Mouse (Mus musculus) heart, embryonic 16.5 days (tissue): ENCODE results near the gene Ank. TPM values are rescaled to one million over a fixed set of nuclear protein-coding genes. Genes with fewer than 3 reads are reported as not detected.

ENCODE experiments used
- ATAC-seq: fragments of 200-750 bp; cut with Nextera tagmentation; replicated peaks from 2 replicates; pipeline ENCODE4 v1.8.0; 2017; ENCODE audit warnings: moderate number of reproducible peaks; ENCODE audit not compliant: insufficient read depth, low FRiP score; ENCODE audit errors: extremely low read depth
- H3K27ac ChIP-seq: fragments of 300-500 bp; sonication (generic); 2 replicates; pipeline ENCODE4 v1.5.1; 2014; ENCODE audit warnings: mild to moderate bottlenecking, low read length, control low read depth, moderate library complexity
- H3K27me3 ChIP-seq: fragments of 300-500 bp; sonication (generic); 2 replicates; pipeline ENCODE4 v1.6.1; 2014; ENCODE audit warnings: low read length, mixed read lengths; ENCODE audit not compliant: control insufficient read depth, insufficient read depth
- H3K36me3 ChIP-seq: fragments of 300-500 bp; sonication (generic); 2 replicates; pipeline ENCODE4 v1.6.1; 2014; ENCODE audit not compliant: control insufficient read depth, insufficient read depth
- H3K4me1 ChIP-seq: fragments of 300-500 bp; sonication (generic); 2 replicates; pipeline ENCODE4 v1.6.1; 2014; ENCODE audit warnings: low read length, mixed read lengths; ENCODE audit not compliant: control insufficient read depth, insufficient read depth
- H3K4me2 ChIP-seq: fragments of 300-500 bp; sonication (generic); 2 replicates; pipeline ENCODE4 v1.6.1; 2014; ENCODE audit warnings: low read depth, mild to moderate bottlenecking, control low read depth, low read length
- H3K4me3 ChIP-seq: fragments of 300-500 bp; sonication (generic); 2 replicates; pipeline ENCODE4 v1.5.1; 2014; ENCODE audit warnings: mild to moderate bottlenecking, control low read depth, low read length
- H3K9ac ChIP-seq: fragments of 300-500 bp; sonication (generic); 2 replicates; pipeline ENCODE4 v1.6.1; 2014; ENCODE audit warnings: low read length, control low read depth
- H3K9me3 ChIP-seq: fragments of 300-500 bp; sonication (generic); replicated peaks from 2 replicates; pipeline ENCODE4 v1.6.1; 2016; ENCODE audit warnings: low read length; ENCODE audit not compliant: control insufficient read depth
- WGBS: fragments of 180-500 bp; shearing (Covaris S2); extraction: QIAGEN DNeasy Blood & Tissue Kit; methylation state at CpG from one replicate; pipeline ENCODE4 v1.1.7; 2014; 5-methylcytosine and 5-hydroxymethylcytosine counted together
- polyA plus RNA-seq: library from polyadenylated mRNA; unstranded; fragments of >200 nt; fragmentation: Nextera tagmentation; extraction: Ambion mirVana; gene quantifications from 2 replicates; pipeline ENCODE4 v1.2.1, GENCODE M21; 2015

Gene Ank
- polyA plus RNA-seq, 1 experiment from 2014 or later = 11.0 TPM

- H3K4me3 ChIP-seq = no peak overlapping the region
- no peak overlapping the region for H3K27ac ChIP-seq
- WGBS = 87% methylated on average over 13 of the region's 13 CpGs
- H3K27me3 ChIP-seq = no peaks in the 10 kb centered on the region
- H3K9me3 ChIP-seq = no peaks in the 10 kb centered on the region
- no peak overlapping the region for H3K4me2 ChIP-seq
- no peak for ATAC-seq
- no peak overlapping the region for H3K9ac ChIP-seq
- H3K36me3 ChIP-seq = peaks cover 34% of the 10 kb centered on the region
- H3K4me1 ChIP-seq = peaks cover 27% of the 10 kb centered on the region
Observed at GRCm38 (mm10) chr15:27598786-27599385, 132.4 kb downstream of the Ank start.

GRCm38 (mm10) chr15:27600524-27600923 lies 134.0 kb downstream of the Ank start:
- peaks cover 22% of the 10 kb centered on the region for H3K4me1 ChIP-seq
- no peak overlapping the region for H3K4me3 ChIP-seq
- no peak for ATAC-seq
- WGBS = 82% methylated on average over 5 of the region's 5 CpGs
- no peaks in the 10 kb centered on the region for H3K27me3 ChIP-seq
- H3K4me2 ChIP-seq = no peak overlapping the region
- no peak overlapping the region for H3K27ac ChIP-seq
- no peak overlapping the region for H3K9ac ChIP-seq
- H3K36me3 ChIP-seq = peaks cover 24% of the 10 kb centered on the region
- no peaks in the 10 kb centered on the region for H3K9me3 ChIP-seq

GRCm38 (mm10) chr15:27604558-27604957 lies 138.1 kb downstream of the Ank start:
- WGBS = 87% methylated on average over 3 of the region's 3 CpGs
- Histone ChIP-seq H3K4me3 (no peak overlapping the region), H3K27ac (no peak overlapping the region)

GRCm38 (mm10) chr15:27605252-27605651 lies 138.8 kb downstream of the Ank start:
- Histone ChIP-seq H3K4me1 (0 out of 2 replicates have a peak, but pooled peaks cover 3% of the 10 kb centered on the region), H3K9me3 (no peaks in the 10 kb centered on the region), H3K9ac (no peak overlapping the region), H3K4me2 (no peak overlapping the region), H3K4me3 (no peak overlapping the region), H3K36me3 (peaks cover 29% of the 10 kb centered on the region), H3K27me3 (no peaks in the 10 kb centered on the region), H3K27ac (no peak overlapping the region)
- no peak for ATAC-seq
- 78% methylated on average over 3 of the region's 3 CpGs for WGBS

More at GRCm38 (mm10) chr15:27604558-27604957, 138.1 kb downstream of the Ank start:
- no peak for ATAC-seq
- Histone ChIP-seq H3K4me1 (0 out of 2 replicates have a peak, but pooled peaks cover 3% of the 10 kb centered on the region), H3K27me3 (no peaks in the 10 kb centered on the region), H3K9me3 (no peaks in the 10 kb centered on the region), H3K4me2 (no peak overlapping the region), H3K9ac (no peak overlapping the region), H3K36me3 (peaks cover 34% of the 10 kb centered on the region)

GRCm38 (mm10) chr15:27609554-27609953 lies 143.1 kb downstream of the Ank start:
- Histone ChIP-seq H3K9me3 (no peaks in the 10 kb centered on the region), H3K4me3 (no peak overlapping the region), H3K27me3 (no peaks in the 10 kb centered on the region), H3K27ac (no peak overlapping the region), H3K9ac (no peak overlapping the region), H3K4me1 (peaks cover 4% of the 10 kb centered on the region; the same call in 1 of the 2 replicates), H3K4me2 (no peak overlapping the region), H3K36me3 (peaks cover 35% of the 10 kb centered on the region)
- 73% methylated on average over 4 of the region's 4 CpGs for WGBS
- no peak for ATAC-seq

- Histone ChIP-seq H3K9me3 (no peaks in the 10 kb centered on the region), H3K27ac (no peak overlapping the region), H3K27me3 (no peaks in the 10 kb centered on the region), H3K36me3 (peaks cover 26% of the 10 kb centered on the region), H3K4me3 (no peak overlapping the region), H3K4me2 (no peak overlapping the region), H3K4me1 (peaks cover 10% of the 10 kb centered on the region), H3K9ac (no peak overlapping the region)
- 52% methylated on average over 6 of the region's 6 CpGs for WGBS
- ATAC-seq = peak; percentile 54
Observed at GRCm38 (mm10) chr15:27612533-27613221, 146.2 kb downstream of the Ank start.

- no peaks in the 10 kb centered on the region for H3K27me3 ChIP-seq
- H3K36me3 ChIP-seq = peaks cover 25% of the 10 kb centered on the region
- no peak overlapping the region for H3K4me3 ChIP-seq
- H3K9ac ChIP-seq = no peak overlapping the region
- H3K4me1 ChIP-seq = peaks cover 10% of the 10 kb centered on the region
- no peak overlapping the region for H3K4me2 ChIP-seq
- H3K9me3 ChIP-seq = no peaks in the 10 kb centered on the region
- no peak overlapping the region for H3K27ac ChIP-seq
- WGBS = 91% methylated on average over 4 of the region's 4 CpGs
- ATAC-seq = no peak
Observed at GRCm38 (mm10) chr15:27613255-27613654, 146.8 kb downstream of the Ank start.

- Histone ChIP-seq H3K4me2 (no peak overlapping the region), H3K9ac (no peak overlapping the region), H3K9me3 (no peaks in the 10 kb centered on the region), H3K27ac (peak overlapping the region; percentile 54; the same call in 1 of the 2 replicates), H3K36me3 (peaks cover 13% of the 10 kb centered on the region), H3K4me3 (no peak overlapping the region), H3K27me3 (no peaks in the 10 kb centered on the region), H3K4me1 (peaks cover 26% of the 10 kb centered on the region)
- peak; percentile 26; the same call in 1 of the 2 replicates for ATAC-seq
- 45% methylated on average over 4 of the region's 4 CpGs for WGBS
Observed at GRCm38 (mm10) chr15:27616159-27616558, 149.7 kb downstream of the Ank start.

GRCm38 (mm10) chr15:27617227-27617626 lies 150.8 kb downstream of the Ank start:
- no peak for ATAC-seq

More at GRCm38 (mm10) chr15:27617227-27617626, 150.8 kb downstream of the Ank start:
- Histone ChIP-seq H3K27ac (no peak overlapping the region), H3K36me3 (peaks cover 10% of the 10 kb centered on the region), H3K4me1 (peaks cover 27% of the 10 kb centered on the region), H3K4me3 (no peak overlapping the region), H3K4me2 (no peak overlapping the region), H3K27me3 (no peaks in the 10 kb centered on the region), H3K9me3 (no peaks in the 10 kb centered on the region), H3K9ac (no peak overlapping the region)
- 70% methylated on average over 3 of the region's 3 CpGs for WGBS
